Mouse (Mus musculus): ENCODE measurements around the gene Glrx3. TPM values are rescaled to one million over a fixed set of nuclear protein-coding genes. Genes with fewer than 3 reads are reported as not detected.

The Glrx3 gene
- polyA plus RNA-seq, 1 experiment, result 204 TPM

DNA sequence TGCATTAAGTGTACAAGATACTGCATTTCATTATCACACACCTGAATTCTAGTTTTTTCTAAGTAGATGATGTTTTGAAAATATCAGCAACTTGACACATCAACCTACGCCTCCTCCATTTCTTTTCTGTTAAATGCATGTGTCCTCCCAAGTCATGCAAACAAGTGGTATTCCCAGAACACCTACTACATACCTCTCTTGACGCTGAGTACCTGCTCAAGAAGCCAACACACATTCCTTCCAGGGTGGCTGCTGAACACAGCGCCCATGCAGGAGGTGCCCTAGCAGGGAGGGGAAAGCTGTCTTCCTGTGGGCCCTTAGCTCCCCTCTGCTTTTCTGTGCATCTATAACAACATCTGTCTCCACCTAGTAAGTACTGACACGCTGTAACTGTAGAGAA, 38.4 kb upstream of the Glrx3 start:
- H3K4me2 ChIP-seq (ENCODE audit: low read depth), result no peak overlapping the region
- no peak overlapping the region for H3K4me3 ChIP-seq
- TF ChIP-seq E2F4 (IDR thresholded peaks at IDR 0.05; ENCODE audit: insufficient read depth), result no peak
- no peak for TF ChIP-seq REST (IDR thresholded peaks at IDR 0.05; ENCODE audit: insufficient read depth, insufficient read length)
- no peak for TF ChIP-seq POLR2A (IDR thresholded peaks at IDR 0.05; ENCODE audit: insufficient read length, low read depth)
- no peak for TF ChIP-seq MYOD1 (IDR thresholded peaks at IDR 0.05; ENCODE audit: control insufficient read depth in 1 of 3, insufficient read length in 2 of 3, low read depth in 2 of 3)
- TF ChIP-seq SRF (IDR thresholded peaks at IDR 0.05; ENCODE audit: control insufficient read depth, insufficient read length, low read depth), result no peak
- no peak for TF ChIP-seq USF1 (IDR thresholded peaks at IDR 0.05; ENCODE audit: low read depth)
- no peak for TF ChIP-seq TCF3 (IDR thresholded peaks at IDR 0.05; ENCODE audit: insufficient read length, low read depth)
- no peak for TF ChIP-seq CEBPB (IDR thresholded peaks at IDR 0.05; ENCODE audit: insufficient read depth, poor library complexity, severe bottlenecking)
- TF ChIP-seq POLR2AphosphoS2 (IDR thresholded peaks at IDR 0.05; ENCODE audit: insufficient read length, low read depth), result no peak
- no peak for TF ChIP-seq TCF12 (IDR thresholded peaks at IDR 0.05; ENCODE audit: insufficient read depth, poor library complexity, severe bottlenecking)
- no peak for TF ChIP-seq MYOG (IDR thresholded peaks at IDR 0.05; ENCODE audit: control insufficient read depth in 1 of 3, insufficient read depth in 1 of 3, insufficient read length in 2 of 3, low read depth in 2 of 3)
- no peak for TF ChIP-seq MAX (IDR thresholded peaks at IDR 0.05; ENCODE audit: low read depth)
- H3K27me3 ChIP-seq (ENCODE audit: control insufficient read depth, insufficient read depth, insufficient read length), result no peaks in the 10 kb centered on the region
- H3ac ChIP-seq (ENCODE audit: control insufficient read depth, insufficient read length), result no peak overlapping the region
- no peaks in the 10 kb centered on the region for H3K36me3 ChIP-seq (ENCODE audit: control insufficient read depth, insufficient read depth)
- no peaks in the 10 kb centered on the region for H3K79me2 ChIP-seq (ENCODE audit: control insufficient read depth, insufficient read depth)

DNA sequence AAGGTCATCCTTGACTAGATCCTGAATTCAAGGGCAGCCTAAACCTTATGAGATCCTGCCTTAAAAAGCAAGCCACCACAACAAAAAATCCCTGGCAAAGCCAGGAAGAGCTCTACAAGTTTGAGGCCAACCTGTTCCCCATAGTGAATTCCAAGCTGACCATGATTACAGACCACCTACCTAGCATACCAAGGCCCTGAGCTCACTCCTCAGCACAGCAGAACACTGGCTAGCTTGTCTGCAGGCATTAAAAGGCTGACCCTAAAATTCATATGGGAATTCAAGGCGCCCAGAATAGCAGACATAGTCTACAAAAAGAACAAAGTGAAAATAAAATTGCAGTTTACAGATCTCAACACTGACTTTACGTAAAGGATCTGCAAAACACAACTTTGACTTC, 33.3 kb upstream of the Glrx3 start:
- Histone ChIP-seq H3K27me3 (ENCODE audit: control insufficient read depth, insufficient read depth, insufficient read length) (no peaks in the 10 kb centered on the region), H3ac (ENCODE audit: control insufficient read depth, insufficient read length) (no peak overlapping the region), H3K4me3 (no peak overlapping the region), H3K79me2 (ENCODE audit: control insufficient read depth, insufficient read depth) (no peaks in the 10 kb centered on the region), H3K36me3 (ENCODE audit: control insufficient read depth, insufficient read depth) (no peaks in the 10 kb centered on the region), H3K4me2 (ENCODE audit: low read depth) (no peak overlapping the region)
- TF ChIP-seq MAX (IDR thresholded peaks at IDR 0.05; ENCODE audit: low read depth) (no peak), E2F4 (IDR thresholded peaks at IDR 0.05; ENCODE audit: insufficient read depth) (no peak), TCF12 (IDR thresholded peaks at IDR 0.05; ENCODE audit: insufficient read depth, poor library complexity, severe bottlenecking) (no peak), POLR2A (IDR thresholded peaks at IDR 0.05; ENCODE audit: insufficient read length, low read depth) (no peak), MYOD1 (IDR thresholded peaks at IDR 0.05; ENCODE audit: control insufficient read depth in 1 of 3, insufficient read length in 2 of 3, low read depth in 2 of 3) (no peak), CEBPB (IDR thresholded peaks at IDR 0.05; ENCODE audit: insufficient read depth, poor library complexity, severe bottlenecking) (no peak), REST (IDR thresholded peaks at IDR 0.05; ENCODE audit: insufficient read depth, insufficient read length) (no peak), POLR2AphosphoS2 (IDR thresholded peaks at IDR 0.05; ENCODE audit: insufficient read length, low read depth) (no peak), TCF3 (IDR thresholded peaks at IDR 0.05; ENCODE audit: insufficient read length, low read depth) (no peak), USF1 (IDR thresholded peaks at IDR 0.05; ENCODE audit: low read depth) (no peak), SRF (IDR thresholded peaks at IDR 0.05; ENCODE audit: control insufficient read depth, insufficient read length, low read depth) (no peak), MYOG (IDR thresholded peaks at IDR 0.05; ENCODE audit: control insufficient read depth in 1 of 3, insufficient read depth in 1 of 3, insufficient read length in 2 of 3, low read depth in 2 of 3) (no peak)

DNA sequence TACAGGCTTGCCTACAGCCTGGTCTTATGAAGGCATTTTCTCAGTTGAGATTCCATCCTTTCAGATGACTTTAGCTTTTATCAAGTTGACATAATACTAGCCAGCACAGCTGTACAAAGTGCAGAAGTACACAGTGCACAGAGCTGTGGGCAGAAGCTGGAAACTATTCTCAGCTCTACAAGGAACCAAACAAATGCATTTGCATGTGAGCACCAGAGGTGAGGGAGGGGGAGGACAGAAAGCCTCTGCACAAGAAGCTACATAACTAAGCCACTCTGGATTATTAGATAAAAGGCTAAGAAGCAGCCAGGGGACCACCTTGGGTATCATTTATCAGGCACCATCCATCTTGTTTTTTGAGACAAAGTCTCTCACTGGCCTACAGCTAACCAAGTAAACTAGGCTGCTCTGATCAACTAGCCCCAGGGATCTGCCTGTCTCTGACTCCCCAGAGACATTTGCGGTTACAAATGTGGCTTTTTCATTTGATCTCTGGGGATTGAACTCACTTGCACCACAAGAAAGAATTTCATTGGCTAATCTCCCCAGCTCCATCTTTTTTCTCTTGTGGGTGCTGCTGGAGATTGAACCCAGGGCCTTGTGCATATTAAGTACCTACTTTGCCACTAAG, 29.9 kb upstream of the Glrx3 start:
- Histone ChIP-seq H3K79me2 (ENCODE audit: control insufficient read depth, insufficient read depth) (no peaks in the 10 kb centered on the region), H3K36me3 (ENCODE audit: control insufficient read depth, insufficient read depth) (no peaks in the 10 kb centered on the region), H3K4me3 (no peak overlapping the region), H3K27me3 (ENCODE audit: control insufficient read depth, insufficient read depth, insufficient read length) (no peaks in the 10 kb centered on the region), H3ac (ENCODE audit: control insufficient read depth, insufficient read length) (no peak overlapping the region), H3K4me2 (ENCODE audit: low read depth) (no peak overlapping the region)
- no peak for TF ChIP-seq E2F4 (IDR thresholded peaks at IDR 0.05; ENCODE audit: insufficient read depth)
- TF ChIP-seq MYOG (IDR thresholded peaks at IDR 0.05; ENCODE audit: control insufficient read depth in 1 of 3, insufficient read depth in 1 of 3, insufficient read length in 2 of 3, low read depth in 2 of 3), result no peak
- TF ChIP-seq MYOD1 (IDR thresholded peaks at IDR 0.05; ENCODE audit: control insufficient read depth in 1 of 3, insufficient read length in 2 of 3, low read depth in 2 of 3), result no peak
- no peak for TF ChIP-seq TCF3 (IDR thresholded peaks at IDR 0.05; ENCODE audit: insufficient read length, low read depth)
- no peak for TF ChIP-seq POLR2A (IDR thresholded peaks at IDR 0.05; ENCODE audit: insufficient read length, low read depth)

DNA sequence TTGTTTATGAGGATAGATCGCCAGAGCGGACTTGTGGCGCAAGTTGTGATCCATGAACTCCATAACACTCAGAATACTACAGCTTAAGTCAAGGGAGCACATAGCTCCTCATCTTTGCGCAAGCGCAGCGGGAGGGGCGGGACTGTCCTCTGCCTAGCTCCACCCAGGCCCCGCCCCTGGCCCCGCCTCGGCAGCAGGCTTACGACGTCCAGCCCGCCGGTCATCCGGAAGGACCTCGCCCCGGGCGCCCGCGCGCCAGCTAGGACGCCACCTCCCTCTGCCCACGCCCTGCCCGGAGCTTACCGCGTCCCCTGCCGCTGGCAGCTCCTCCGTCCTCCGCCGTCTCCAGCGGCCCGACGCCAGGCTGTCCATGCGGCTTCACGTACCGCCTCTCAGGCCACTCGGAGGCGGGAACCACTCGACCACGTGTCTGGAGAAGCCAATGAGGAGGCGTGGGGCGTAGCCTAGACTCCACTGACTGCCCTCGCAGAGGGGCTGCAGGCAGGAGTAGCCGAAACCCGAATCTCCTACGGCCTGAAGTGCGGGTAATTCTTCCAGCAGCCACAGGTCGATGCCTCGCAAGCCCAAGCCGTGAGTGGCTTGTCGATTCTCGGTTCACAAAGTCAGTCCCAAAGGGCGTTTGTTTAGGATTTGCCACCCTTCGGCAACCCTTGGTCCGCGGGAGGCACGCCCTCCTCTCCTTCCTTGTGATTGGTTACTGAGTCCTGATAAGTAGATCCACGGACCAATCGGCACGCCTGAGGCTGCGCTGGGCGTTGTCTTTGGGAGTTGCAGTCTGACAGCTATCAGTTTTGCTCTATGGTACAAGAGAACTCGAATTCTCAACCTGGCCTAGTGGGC, 26.8 kb upstream of the Glrx3 start, which contains the start of gene 9430038I01Rik:
Gene 9430038I01Rik (minus strand): TSS at position 426 of the 861 bp plus-strand sequence.
- peak within 1 kb of the TSS; percentile 85 for H3K4me2 ChIP-seq (ENCODE audit: low read depth)
- H3K36me3 ChIP-seq (ENCODE audit: control insufficient read depth, insufficient read depth), result no peaks in the 10 kb centered on the region
- TF ChIP-seq MYOG (IDR thresholded peaks at IDR 0.05; ENCODE audit: control insufficient read depth in 1 of 3, insufficient read depth in 1 of 3, insufficient read length in 2 of 3, low read depth in 2 of 3) (peak in 1 of 3 experiments; percentile 13), MYOD1 (IDR thresholded peaks at IDR 0.05; ENCODE audit: control insufficient read depth in 1 of 3, insufficient read length in 2 of 3, low read depth in 2 of 3) (peak in 1 of 3 experiments; percentile 25), POLR2AphosphoS2 (IDR thresholded peaks at IDR 0.05; ENCODE audit: insufficient read length, low read depth) (peak; percentile 48), USF1 (IDR thresholded peaks at IDR 0.05; ENCODE audit: low read depth) (peak; percentile 81), POLR2A (IDR thresholded peaks at IDR 0.05; ENCODE audit: insufficient read length, low read depth) (peak; percentile 69), TCF12 (IDR thresholded peaks at IDR 0.05; ENCODE audit: insufficient read depth, poor library complexity, severe bottlenecking) (no peak), TCF3 (IDR thresholded peaks at IDR 0.05; ENCODE audit: insufficient read length, low read depth) (no peak), CEBPB (IDR thresholded peaks at IDR 0.05; ENCODE audit: insufficient read depth, poor library complexity, severe bottlenecking) (no peak), SRF (IDR thresholded peaks at IDR 0.05; ENCODE audit: control insufficient read depth, insufficient read length, low read depth) (no peak), MAX (IDR thresholded peaks at IDR 0.05; ENCODE audit: low read depth) (no peak), REST (IDR thresholded peaks at IDR 0.05; ENCODE audit: insufficient read depth, insufficient read length) (no peak), E2F4 (IDR thresholded peaks at IDR 0.05; ENCODE audit: insufficient read depth) (no peak)
- H3ac ChIP-seq (ENCODE audit: control insufficient read depth, insufficient read length), result peak within 1 kb of the TSS; percentile 70
- H3K4me3 ChIP-seq, result peak within 1 kb of the TSS; percentile 51
- H3K27me3 ChIP-seq (ENCODE audit: control insufficient read depth, insufficient read depth, insufficient read length), result no peaks in the 10 kb centered on the region
- no peaks in the 10 kb centered on the region for H3K79me2 ChIP-seq (ENCODE audit: control insufficient read depth, insufficient read depth)
